Mouse (Mus musculus) cortical plate, adult 2 months (tissue): ENCODE data around the gene Sap18b. TPM values are rescaled to one million over a fixed set of nuclear protein-coding genes. Genes with fewer than 3 reads are reported as not detected.

Experiments used
- H3K27ac ChIP-seq: fragments of 200-500 bp; 2 replicates; pipeline ENCODE4 v1.5.1; 2012; ENCODE audit warnings: low read length, control low read depth, inconsistent platforms; ENCODE audit not compliant: insufficient read depth
- H3K4me1 ChIP-seq: fragments of 200-500 bp; 2 replicates; pipeline ENCODE4 v1.6.1; 2011; ENCODE audit warnings: low read length; ENCODE audit not compliant: control insufficient read depth, insufficient read depth
- H3K4me3 ChIP-seq: fragments of 200-500 bp; 2 replicates; pipeline ENCODE4 v1.5.1; 2011; ENCODE audit warnings: mild to moderate bottlenecking, low read length, control low read depth; ENCODE audit not compliant: insufficient read depth
- CTCF ChIP-seq: fragments of 200-500 bp; IDR thresholded peaks from 2 replicates; pipeline ENCODE4 v1.5.1; 2011; ENCODE audit warnings: mild to moderate bottlenecking, control low read depth, low read length; ENCODE audit not compliant: insufficient read depth; ENCODE audit errors: extremely low read depth
- POLR2A ChIP-seq: fragments of 200-500 bp; IDR thresholded peaks from 2 replicates; pipeline ENCODE4 v1.6.1; 2011; ENCODE audit warnings: mild to moderate bottlenecking, low read length, control low read depth; ENCODE audit not compliant: insufficient read depth; ENCODE audit errors: extremely low read depth
- polyA plus RNA-seq: library from polyadenylated mRNA; depleted of rRNA; stranded (reverse); fragments of >200 nt; gene quantifications from 2 replicates; pipeline ENCODE4 v1.2.3, GENCODE M21; 2012

Sap18b gene
- polyA plus RNA-seq, 1 experiment: 68.0 TPM

- H3K4me1 ChIP-seq: no peaks in the 10 kb centered on the region
- TF ChIP-seq POLR2A (no peak), CTCF (no peak)
- no peak overlapping the region for H3K27ac ChIP-seq
- no peak overlapping the region for H3K4me3 ChIP-seq
Measured at GRCm38 (mm10) chr8:95821266-95821665, 3.9 kb upstream of the Sap18b start.

GRCm38 (mm10) chr8:95822096-95822495, 3.0 kb upstream of the Sap18b start:
- no peak overlapping the region for H3K4me3 ChIP-seq
- no peak overlapping the region for H3K27ac ChIP-seq
- TF ChIP-seq POLR2A (no peak), CTCF (no peak)
- H3K4me1 ChIP-seq: no peaks in the 10 kb centered on the region

GRCm38 (mm10) chr8:95822699-95823098, 2.4 kb upstream of the Sap18b start:
- TF ChIP-seq POLR2A: no peak
- TF ChIP-seq CTCF: no peak
- Histone ChIP-seq H3K4me3 (no peak overlapping the region), H3K27ac (no peak overlapping the region)

GRCm38 (mm10) chr8:95830144-95830543, 5.0 kb downstream of the Sap18b start:
- TF ChIP-seq POLR2A (no peak), CTCF (no peak)

More at GRCm38 (mm10) chr8:95822699-95823098, 2.4 kb upstream of the Sap18b start:
- H3K4me1 ChIP-seq: no peaks in the 10 kb centered on the region

GRCm38 (mm10) chr8:95832603-95833434, 7.7 kb downstream of the Sap18b start:
- H3K4me3 ChIP-seq: no peak overlapping the region
- peaks cover 1% of the 10 kb centered on the region; the same call in 1 of the 2 replicates for H3K4me1 ChIP-seq
- TF ChIP-seq CTCF (peak; percentile 96), POLR2A (no peak)
- H3K27ac ChIP-seq: no peak overlapping the region

More at GRCm38 (mm10) chr8:95830144-95830543, 5.0 kb downstream of the Sap18b start:
- Histone ChIP-seq H3K4me1 (peaks cover 1% of the 10 kb centered on the region; the same call in 1 of the 2 replicates), H3K27ac (no peak overlapping the region), H3K4me3 (no peak overlapping the region)

GRCm38 (mm10) chr8:95833435-95833984, 8.4 kb downstream of the Sap18b start:
- H3K27ac ChIP-seq: no peak overlapping the region
- no peak for TF ChIP-seq POLR2A
- no peak for TF ChIP-seq CTCF
- H3K4me1 ChIP-seq: peaks cover 1% of the 10 kb centered on the region; the same call in 1 of the 2 replicates
- H3K4me3 ChIP-seq: no peak overlapping the region

GRCm38 (mm10) chr8:95835891-95836290, 10.7 kb downstream of the Sap18b start:
- TF ChIP-seq CTCF (no peak), POLR2A (no peak)
- Histone ChIP-seq H3K27ac (no peak overlapping the region), H3K4me3 (no peak overlapping the region), H3K4me1 (peaks cover 1% of the 10 kb centered on the region; the same call in 1 of the 2 replicates)

GRCm38 (mm10) chr8:95837266-95837665, 12.1 kb downstream of the Sap18b start:
- no peak overlapping the region for H3K4me3 ChIP-seq
- TF ChIP-seq CTCF: no peak
- no peak for TF ChIP-seq POLR2A
- H3K4me1 ChIP-seq: peaks cover 1% of the 10 kb centered on the region; the same call in 1 of the 2 replicates
- no peak overlapping the region for H3K27ac ChIP-seq

- Histone ChIP-seq H3K27ac (no peak overlapping the region), H3K4me3 (no peak overlapping the region), H3K4me1 (no peaks in the 10 kb centered on the region)
- no peak for TF ChIP-seq POLR2A
- no peak for TF ChIP-seq CTCF
Measured at GRCm38 (mm10) chr8:95839289-95839688, 14.1 kb downstream of the Sap18b start.

- H3K4me3 ChIP-seq: no peak overlapping the region
- TF ChIP-seq CTCF (no peak), POLR2A (no peak)
- H3K27ac ChIP-seq: no peak overlapping the region
- H3K4me1 ChIP-seq: no peaks in the 10 kb centered on the region
Measured at GRCm38 (mm10) chr8:95841436-95841835, 16.3 kb downstream of the Sap18b start.
